Mouse (Mus musculus): ENCODE measurements around the gene Narf. TPM values are rescaled to one million over a fixed set of nuclear protein-coding genes. Genes with fewer than 3 reads are reported as not detected.

The Narf gene
- polyA plus RNA-seq, 1 experiment from 2014 or later, result 45.6 TPM

- WGBS, result 84% methylated on average over 2 of the region's 2 CpGs
- Histone ChIP-seq H3K9me3 (no peaks in the 10 kb centered on the region), H3K4me2 (no peak overlapping the region), H3K27ac (no peak overlapping the region), H3K27me3 (replicated peaks) (no peaks in the 10 kb centered on the region), H3K36me3 (peaks cover 27% of the 10 kb centered on the region), H3K4me3 (replicated peaks) (no peak overlapping the region), H3K9ac (no peak overlapping the region), H3K4me1 (peaks cover 9% of the 10 kb centered on the region; the same call in 1 of the 2 replicates)
- ATAC-seq (ENCODE audit: insufficient read depth, low FRiP score, low read depth), result no peak
These were observed 2.6 kb downstream of the Narf start for GRCm38 (mm10) chr11:121239669-121240068.

- Histone ChIP-seq H3K36me3 (peaks cover 69% of the 10 kb centered on the region), H3K27ac (no peak overlapping the region), H3K27me3 (replicated peaks) (no peaks in the 10 kb centered on the region), H3K9me3 (no peaks in the 10 kb centered on the region), H3K4me1 (no peaks in the 10 kb centered on the region), H3K4me3 (replicated peaks) (no peak overlapping the region), H3K4me2 (no peak overlapping the region), H3K9ac (no peak overlapping the region)
- ATAC-seq (ENCODE audit: insufficient read depth, low FRiP score, low read depth), result no peak
- WGBS, result 88% methylated on average over 8 of the region's 8 CpGs
These were observed 13.1 kb downstream of the Narf start for GRCm38 (mm10) chr11:121250196-121250595.

GRCm38 (mm10) chr11:121259160-121260100 is 22.4 kb downstream of the Narf start, which contains the start of gene Foxk2:
TSS of gene Foxk2 (plus strand) at chr11:121259990.
- peak within 1 kb of the TSS; percentile 84 for H3K4me2 ChIP-seq
- peak within 1 kb of the TSS; percentile 88 for H3K27ac ChIP-seq
- peak; percentile 99 for ATAC-seq (ENCODE audit: insufficient read depth, low FRiP score, low read depth)
- peaks cover 3% of the 10 kb centered on the region; the same call in 1 of the 2 replicates for H3K4me1 ChIP-seq
- WGBS, result under 1% methylated on average over 81 of the region's 91 CpGs
- H3K36me3 ChIP-seq, result peaks cover 20% of the 10 kb centered on the region
- H3K9me3 ChIP-seq, result no peaks in the 10 kb centered on the region
- H3K9ac ChIP-seq, result peak within 1 kb of the TSS; percentile 97
- H3K4me3 ChIP-seq (replicated peaks), result peak within 1 kb of the TSS; percentile 97
- H3K27me3 ChIP-seq (replicated peaks), result no peaks in the 10 kb centered on the region

- Histone ChIP-seq H3K9ac (peak overlapping the region; percentile 97), H3K4me2 (peak overlapping the region; percentile 80), H3K36me3 (peaks cover 19% of the 10 kb centered on the region), H3K4me3 (replicated peaks) (peak overlapping the region; percentile 97), H3K9me3 (no peaks in the 10 kb centered on the region), H3K27ac (peak overlapping the region; percentile 79), H3K27me3 (replicated peaks) (no peaks in the 10 kb centered on the region), H3K4me1 (peaks cover 3% of the 10 kb centered on the region; the same call in 1 of the 2 replicates)
- under 1% methylated on average over 56 of the region's 60 CpGs for WGBS
- ATAC-seq (ENCODE audit: insufficient read depth, low FRiP score, low read depth), result peak; percentile 1; the same call in 1 of the 2 replicates
These were observed 23.3 kb downstream of the Narf start for GRCm38 (mm10) chr11:121260211-121260906.

- Histone ChIP-seq H3K27me3 (replicated peaks) (no peaks in the 10 kb centered on the region), H3K36me3 (peaks cover 15% of the 10 kb centered on the region; the same call in 1 of the 2 replicates), H3K4me3 (replicated peaks) (peak overlapping the region; percentile 97), H3K9ac (peak overlapping the region; percentile 97; the same call in 1 of the 2 replicates), H3K9me3 (no peaks in the 10 kb centered on the region), H3K27ac (no peak overlapping the region), H3K4me2 (peak overlapping the region; percentile 80), H3K4me1 (peaks cover 3% of the 10 kb centered on the region; the same call in 1 of the 2 replicates)
- ATAC-seq (ENCODE audit: insufficient read depth, low FRiP score, low read depth), result no peak
- 43% methylated on average over 2 of the region's 2 CpGs for WGBS
These were observed 24.0 kb downstream of the Narf start for GRCm38 (mm10) chr11:121261074-121261473.

GRCm38 (mm10) chr11:121277516-121277915 is 40.5 kb downstream of the Narf start:
- 85% methylated on average over 8 of the region's 8 CpGs for WGBS
- Histone ChIP-seq H3K4me1 (no peaks in the 10 kb centered on the region), H3K36me3 (no peaks in the 10 kb centered on the region), H3K9me3 (no peaks in the 10 kb centered on the region), H3K4me3 (replicated peaks) (no peak overlapping the region), H3K9ac (no peak overlapping the region), H3K27ac (no peak overlapping the region), H3K4me2 (no peak overlapping the region), H3K27me3 (replicated peaks) (no peaks in the 10 kb centered on the region)
- no peak for ATAC-seq (ENCODE audit: insufficient read depth, low FRiP score, low read depth)

GRCm38 (mm10) chr11:121278011-121278410 is 41.0 kb downstream of the Narf start:
- WGBS, result 75% methylated on average over 3 of the region's 3 CpGs
- H3K27ac ChIP-seq, result no peak overlapping the region
- ATAC-seq (ENCODE audit: insufficient read depth, low FRiP score, low read depth), result no peak
- H3K27me3 ChIP-seq (replicated peaks), result no peaks in the 10 kb centered on the region
- H3K4me2 ChIP-seq, result no peak overlapping the region
- H3K36me3 ChIP-seq, result no peaks in the 10 kb centered on the region
- no peaks in the 10 kb centered on the region for H3K9me3 ChIP-seq
- H3K4me3 ChIP-seq (replicated peaks), result no peak overlapping the region
- no peak overlapping the region for H3K9ac ChIP-seq
- no peaks in the 10 kb centered on the region for H3K4me1 ChIP-seq

GRCm38 (mm10) chr11:121282911-121283310 is 45.9 kb downstream of the Narf start:
- ATAC-seq (ENCODE audit: insufficient read depth, low FRiP score, low read depth), result peak; percentile 61
- WGBS, result 69% methylated on average over 6 of the region's 6 CpGs
- no peak overlapping the region for H3K4me2 ChIP-seq
- H3K4me1 ChIP-seq, result no peaks in the 10 kb centered on the region
- no peaks in the 10 kb centered on the region for H3K9me3 ChIP-seq
- no peak overlapping the region for H3K9ac ChIP-seq
- no peaks in the 10 kb centered on the region for H3K27me3 ChIP-seq (replicated peaks)
- peaks cover 15% of the 10 kb centered on the region for H3K36me3 ChIP-seq
- H3K27ac ChIP-seq, result peak overlapping the region; percentile 48
- no peak overlapping the region for H3K4me3 ChIP-seq (replicated peaks)

- Histone ChIP-seq H3K36me3 (peaks cover 44% of the 10 kb centered on the region), H3K9ac (no peak overlapping the region), H3K4me2 (no peak overlapping the region), H3K27ac (no peak overlapping the region), H3K4me3 (replicated peaks) (no peak overlapping the region), H3K9me3 (no peaks in the 10 kb centered on the region), H3K4me1 (no peaks in the 10 kb centered on the region), H3K27me3 (replicated peaks) (no peaks in the 10 kb centered on the region)
- ATAC-seq (ENCODE audit: insufficient read depth, low FRiP score, low read depth), result no peak
- WGBS, result 93% methylated on average over 3 of the region's 3 CpGs
These were observed 52.8 kb downstream of the Narf start for GRCm38 (mm10) chr11:121289859-121290258.

- peaks cover 42% of the 10 kb centered on the region for H3K36me3 ChIP-seq
- H3K9ac ChIP-seq, result no peak overlapping the region
- ATAC-seq (ENCODE audit: insufficient read depth, low FRiP score, low read depth), result no peak
- no peak overlapping the region for H3K4me3 ChIP-seq (replicated peaks)
- no peaks in the 10 kb centered on the region for H3K4me1 ChIP-seq
- H3K4me2 ChIP-seq, result no peak overlapping the region
- H3K27me3 ChIP-seq (replicated peaks), result no peaks in the 10 kb centered on the region
- 95% methylated on average over 5 of the region's 5 CpGs for WGBS
- H3K9me3 ChIP-seq, result no peaks in the 10 kb centered on the region
- H3K27ac ChIP-seq, result no peak overlapping the region
These were observed 57.7 kb downstream of the Narf start for GRCm38 (mm10) chr11:121294771-121295170.

- no peak overlapping the region for H3K4me2 ChIP-seq
- H3K9me3 ChIP-seq, result no peaks in the 10 kb centered on the region
- H3K27me3 ChIP-seq (replicated peaks), result no peaks in the 10 kb centered on the region
- no peak overlapping the region for H3K9ac ChIP-seq
- H3K4me3 ChIP-seq (replicated peaks), result no peak overlapping the region
- no peaks in the 10 kb centered on the region for H3K4me1 ChIP-seq
- no peak overlapping the region for H3K27ac ChIP-seq
- WGBS, result 84% methylated on average over 8 of the region's 8 CpGs
- ATAC-seq (ENCODE audit: insufficient read depth, low FRiP score, low read depth), result no peak
- H3K36me3 ChIP-seq, result peaks cover 43% of the 10 kb centered on the region
These were observed 61.4 kb downstream of the Narf start for GRCm38 (mm10) chr11:121298493-121298892.

- Histone ChIP-seq H3K27ac (no peak overlapping the region), H3K9me3 (no peaks in the 10 kb centered on the region), H3K4me2 (no peak overlapping the region), H3K36me3 (peaks cover 49% of the 10 kb centered on the region), H3K4me3 (replicated peaks) (no peak overlapping the region), H3K4me1 (no peaks in the 10 kb centered on the region), H3K9ac (no peak overlapping the region), H3K27me3 (replicated peaks) (no peaks in the 10 kb centered on the region)
- no peak for ATAC-seq (ENCODE audit: insufficient read depth, low FRiP score, low read depth)
- 93% methylated on average over 9 of the region's 9 CpGs for WGBS
These were observed 63.2 kb downstream of the Narf start for GRCm38 (mm10) chr11:121300265-121300664.
